Mouse (Mus musculus): ENCODE measurements around the gene Slc39a1.

GRCm38 (mm10) chr3:90221123-90221522, 26.8 kb upstream of the Slc39a1 start:
- TF ChIP-seq EP300 (IDR thresholded peaks at IDR 0.05): no peak
- no peak for TF ChIP-seq CTCF (IDR thresholded peaks at IDR 0.05)
